Mouse (Mus musculus): ENCODE results near the gene Rnf216. TPM values are rescaled to one million over a fixed set of nuclear protein-coding genes. Genes with fewer than 3 reads are reported as not detected.

Rnf216 gene
- polyA plus RNA-seq, 1 experiment from 2014 or later: 49.5 TPM

GRCm38 (mm10) chr5:143079806-143080205, 33.0 kb downstream of the Rnf216 start:
- Histone ChIP-seq H3K36me3 (ENCODE audit: control insufficient read depth, insufficient read depth, low read length) (0 out of 2 replicates have a peak, but pooled peaks cover 3% of the 10 kb centered on the region), H3K9me3 (ENCODE audit: control insufficient read depth, low read length) (no peaks in the 10 kb centered on the region), H3K4me3 (ENCODE audit: low read depth, low read length) (no peak overlapping the region), H3K4me2 (replicated peaks; ENCODE audit: low read depth, low read length) (no peak overlapping the region), H3K9ac (ENCODE audit: low read depth, low read length) (no peak overlapping the region), H3K4me1 (replicated peaks; ENCODE audit: control insufficient read depth, insufficient read depth, low read length) (no peaks in the 10 kb centered on the region), H3K27ac (ENCODE audit: low read depth, low read length) (no peak overlapping the region), H3K27me3 (ENCODE audit: control insufficient read depth, insufficient read depth, low read length) (no peaks in the 10 kb centered on the region)
- WGBS: 97% methylated on average over 1 of the region's 1 CpGs
- ATAC-seq (ENCODE audit: low FRiP score) (no peak), DNase-seq (ENCODE audit: low spot score) (no peak)

- 97% methylated on average over 3 of the region's 3 CpGs for WGBS
- ATAC-seq (ENCODE audit: low FRiP score) (no peak), DNase-seq (ENCODE audit: low spot score) (no peak)
- Histone ChIP-seq H3K4me3 (ENCODE audit: low read depth, low read length) (no peak overlapping the region), H3K36me3 (ENCODE audit: control insufficient read depth, insufficient read depth, low read length) (0 out of 2 replicates have a peak, but pooled peaks cover 3% of the 10 kb centered on the region), H3K4me2 (replicated peaks; ENCODE audit: low read depth, low read length) (no peak overlapping the region), H3K9ac (ENCODE audit: low read depth, low read length) (no peak overlapping the region), H3K27me3 (ENCODE audit: control insufficient read depth, insufficient read depth, low read length) (no peaks in the 10 kb centered on the region), H3K9me3 (ENCODE audit: control insufficient read depth, low read length) (no peaks in the 10 kb centered on the region), H3K4me1 (replicated peaks; ENCODE audit: control insufficient read depth, insufficient read depth, low read length) (no peaks in the 10 kb centered on the region), H3K27ac (ENCODE audit: low read depth, low read length) (no peak overlapping the region)
Measured at GRCm38 (mm10) chr5:143076603-143077143, 36.1 kb downstream of the Rnf216 start.

- Histone ChIP-seq H3K4me1 (replicated peaks; ENCODE audit: control insufficient read depth, insufficient read depth, low read length) (no peaks in the 10 kb centered on the region), H3K4me3 (ENCODE audit: low read depth, low read length) (no peak overlapping the region), H3K9ac (ENCODE audit: low read depth, low read length) (no peak overlapping the region), H3K36me3 (ENCODE audit: control insufficient read depth, insufficient read depth, low read length) (0 out of 2 replicates have a peak, but pooled peaks cover 3% of the 10 kb centered on the region), H3K27me3 (ENCODE audit: control insufficient read depth, insufficient read depth, low read length) (no peaks in the 10 kb centered on the region), H3K4me2 (replicated peaks; ENCODE audit: low read depth, low read length) (no peak overlapping the region), H3K9me3 (ENCODE audit: control insufficient read depth, low read length) (no peaks in the 10 kb centered on the region), H3K27ac (ENCODE audit: low read depth, low read length) (no peak overlapping the region)
- WGBS: 94% methylated on average over 2 of the region's 2 CpGs
- ATAC-seq (ENCODE audit: low FRiP score) (no peak), DNase-seq (ENCODE audit: low spot score) (no peak)
Measured at GRCm38 (mm10) chr5:143075987-143076386, 36.8 kb downstream of the Rnf216 start.

GRCm38 (mm10) chr5:143069048-143069447, 43.7 kb downstream of the Rnf216 start:
- WGBS: 96% methylated on average over 2 of the region's 2 CpGs
- no peak for ATAC-seq (ENCODE audit: low FRiP score)
- Histone ChIP-seq H3K36me3 (ENCODE audit: control insufficient read depth, insufficient read depth, low read length) (peaks cover 2% of the 10 kb centered on the region; the same call in 1 of the 2 replicates), H3K4me1 (replicated peaks; ENCODE audit: control insufficient read depth, insufficient read depth, low read length) (no peaks in the 10 kb centered on the region), H3K27ac (ENCODE audit: low read depth, low read length) (no peak overlapping the region), H3K4me3 (ENCODE audit: low read depth, low read length) (no peak overlapping the region), H3K27me3 (ENCODE audit: control insufficient read depth, insufficient read depth, low read length) (no peaks in the 10 kb centered on the region), H3K4me2 (replicated peaks; ENCODE audit: low read depth, low read length) (no peak overlapping the region), H3K9ac (ENCODE audit: low read depth, low read length) (no peak overlapping the region), H3K9me3 (ENCODE audit: control insufficient read depth, low read length) (no peaks in the 10 kb centered on the region)
- DNase-seq (ENCODE audit: low spot score): no peak

GRCm38 (mm10) chr5:143068382-143068781, 44.4 kb downstream of the Rnf216 start:
- Histone ChIP-seq H3K4me2 (replicated peaks; ENCODE audit: low read depth, low read length) (no peak overlapping the region), H3K36me3 (ENCODE audit: control insufficient read depth, insufficient read depth, low read length) (peaks cover 2% of the 10 kb centered on the region; the same call in 1 of the 2 replicates), H3K9ac (ENCODE audit: low read depth, low read length) (no peak overlapping the region), H3K4me1 (replicated peaks; ENCODE audit: control insufficient read depth, insufficient read depth, low read length) (no peaks in the 10 kb centered on the region), H3K27ac (ENCODE audit: low read depth, low read length) (no peak overlapping the region), H3K27me3 (ENCODE audit: control insufficient read depth, insufficient read depth, low read length) (no peaks in the 10 kb centered on the region), H3K9me3 (ENCODE audit: control insufficient read depth, low read length) (no peaks in the 10 kb centered on the region), H3K4me3 (ENCODE audit: low read depth, low read length) (no peak overlapping the region)
- no peak for ATAC-seq (ENCODE audit: low FRiP score)
- no peak for DNase-seq (ENCODE audit: low spot score)
- 96% methylated on average over 3 of the region's 3 CpGs for WGBS

GRCm38 (mm10) chr5:143066551-143066958, 46.2 kb downstream of the Rnf216 start:
- H3K4me2 ChIP-seq (replicated peaks; ENCODE audit: low read depth, low read length): no peak overlapping the region
- H3K36me3 ChIP-seq (ENCODE audit: control insufficient read depth, insufficient read depth, low read length): peaks cover 2% of the 10 kb centered on the region; the same call in 1 of the 2 replicates
- H3K4me3 ChIP-seq (ENCODE audit: low read depth, low read length): no peak overlapping the region
- no peaks in the 10 kb centered on the region for H3K9me3 ChIP-seq (ENCODE audit: control insufficient read depth, low read length)
- no peaks in the 10 kb centered on the region for H3K4me1 ChIP-seq (replicated peaks; ENCODE audit: control insufficient read depth, insufficient read depth, low read length)
- WGBS: 12% methylated on average over 1 of the region's 1 CpGs
- H3K27me3 ChIP-seq (ENCODE audit: control insufficient read depth, insufficient read depth, low read length): no peaks in the 10 kb centered on the region
- H3K27ac ChIP-seq (ENCODE audit: low read depth, low read length): no peak overlapping the region
- no peak for ATAC-seq (ENCODE audit: low FRiP score)
- peak; percentile 83 for DNase-seq (ENCODE audit: low spot score)
- H3K9ac ChIP-seq (ENCODE audit: low read depth, low read length): no peak overlapping the region

- Histone ChIP-seq H3K36me3 (ENCODE audit: control insufficient read depth, insufficient read depth, low read length) (peaks cover 2% of the 10 kb centered on the region; the same call in 1 of the 2 replicates), H3K4me1 (replicated peaks; ENCODE audit: control insufficient read depth, insufficient read depth, low read length) (no peaks in the 10 kb centered on the region), H3K27me3 (ENCODE audit: control insufficient read depth, insufficient read depth, low read length) (no peaks in the 10 kb centered on the region), H3K4me3 (ENCODE audit: low read depth, low read length) (no peak overlapping the region), H3K9me3 (ENCODE audit: control insufficient read depth, low read length) (no peaks in the 10 kb centered on the region), H3K9ac (ENCODE audit: low read depth, low read length) (no peak overlapping the region), H3K27ac (ENCODE audit: low read depth, low read length) (no peak overlapping the region), H3K4me2 (replicated peaks; ENCODE audit: low read depth, low read length) (no peak overlapping the region)
- WGBS: 95% methylated on average over 1 of the region's 1 CpGs
- ATAC-seq (ENCODE audit: low FRiP score): no peak
- no peak for DNase-seq (ENCODE audit: low spot score)
Measured at GRCm38 (mm10) chr5:143066096-143066495, 46.7 kb downstream of the Rnf216 start.

- H3K9ac ChIP-seq (ENCODE audit: low read depth, low read length): no peak overlapping the region
- H3K36me3 ChIP-seq (ENCODE audit: control insufficient read depth, insufficient read depth, low read length): peaks cover 2% of the 10 kb centered on the region; the same call in 1 of the 2 replicates
- WGBS: 90% methylated on average over 2 of the region's 2 CpGs
- DNase-seq (ENCODE audit: low spot score) (no peak), ATAC-seq (ENCODE audit: low FRiP score) (no peak)
- H3K4me2 ChIP-seq (replicated peaks; ENCODE audit: low read depth, low read length): no peak overlapping the region
- no peak overlapping the region for H3K4me3 ChIP-seq (ENCODE audit: low read depth, low read length)
- H3K9me3 ChIP-seq (ENCODE audit: control insufficient read depth, low read length): no peaks in the 10 kb centered on the region
- no peaks in the 10 kb centered on the region for H3K4me1 ChIP-seq (replicated peaks; ENCODE audit: control insufficient read depth, insufficient read depth, low read length)
- H3K27me3 ChIP-seq (ENCODE audit: control insufficient read depth, insufficient read depth, low read length): no peaks in the 10 kb centered on the region
- H3K27ac ChIP-seq (ENCODE audit: low read depth, low read length): no peak overlapping the region
Measured at GRCm38 (mm10) chr5:143065230-143065629, 47.6 kb downstream of the Rnf216 start.

- H3K4me1 ChIP-seq (replicated peaks; ENCODE audit: control insufficient read depth, insufficient read depth, low read length): no peaks in the 10 kb centered on the region
- DNase-seq (ENCODE audit: low spot score) (no peak), ATAC-seq (ENCODE audit: low FRiP score) (no peak)
- H3K9me3 ChIP-seq (ENCODE audit: control insufficient read depth, low read length): no peaks in the 10 kb centered on the region
- H3K36me3 ChIP-seq (ENCODE audit: control insufficient read depth, insufficient read depth, low read length): peaks cover 2% of the 10 kb centered on the region; the same call in 1 of the 2 replicates
- 90% methylated on average over 3 of the region's 3 CpGs for WGBS
- no peak overlapping the region for H3K4me2 ChIP-seq (replicated peaks; ENCODE audit: low read depth, low read length)
- no peak overlapping the region for H3K27ac ChIP-seq (ENCODE audit: low read depth, low read length)
- H3K4me3 ChIP-seq (ENCODE audit: low read depth, low read length): no peak overlapping the region
- H3K9ac ChIP-seq (ENCODE audit: low read depth, low read length): no peak overlapping the region
- no peaks in the 10 kb centered on the region for H3K27me3 ChIP-seq (ENCODE audit: control insufficient read depth, insufficient read depth, low read length)
Measured at GRCm38 (mm10) chr5:143062251-143062650, 50.5 kb downstream of the Rnf216 start.

Data from hindbrain, embryonic 11.5 days (tissue).